Mouse (Mus musculus): ENCODE results near the gene Gm4553.
"Not testable (repeated sequence)": the region's sequence is repeated elsewhere in the genome, so short reads cannot be mapped to it uniquely, and the experiment has no call there.

Gm4553 gene

GRCm38 (mm10) chr7:142134206-142134995, 31.1 kb downstream of the Gm4553 start:
- DNase-seq (ENCODE audit: low spot score), result no peak

- DNase-seq (ENCODE audit: low spot score), result no peak
Observed at GRCm38 (mm10) chr7:142128843-142129242, 36.7 kb downstream of the Gm4553 start.

- not testable (repeated sequence) for DNase-seq (ENCODE audit: low spot score)
Observed at GRCm38 (mm10) chr7:142120629-142121028, 44.9 kb downstream of the Gm4553 start, which contains the start of gene Gm45618. Gene Gm45618, minus strand, starts transcription at chr7:142120729.

GRCm38 (mm10) chr7:142119632-142120031, 45.9 kb downstream of the Gm4553 start:
- DNase-seq (ENCODE audit: low spot score), result no peak
